Mouse (Mus musculus) testis, postnatal 10 days (tissue): ENCODE measurements at regions not wholly inside any gene's neighbourhood (a gene's known extent, or its start where the extent isn't known, plus 50 kb on each side); places are given as distances from the start of the nearest gene placed in this dataset.
A peak's percentile ranks its signal among the peaks of the same experiment; 100 is the strongest.
"Not testable (repeated sequence)": the region's sequence is repeated elsewhere in the genome, so short reads cannot be mapped to it uniquely, and the experiment has no call there.

Experiments
- DNase-seq: peaks from one replicate; pipeline ENCODE4 v3.0.0; 2021; ENCODE audit warnings: low spot score

DNA sequence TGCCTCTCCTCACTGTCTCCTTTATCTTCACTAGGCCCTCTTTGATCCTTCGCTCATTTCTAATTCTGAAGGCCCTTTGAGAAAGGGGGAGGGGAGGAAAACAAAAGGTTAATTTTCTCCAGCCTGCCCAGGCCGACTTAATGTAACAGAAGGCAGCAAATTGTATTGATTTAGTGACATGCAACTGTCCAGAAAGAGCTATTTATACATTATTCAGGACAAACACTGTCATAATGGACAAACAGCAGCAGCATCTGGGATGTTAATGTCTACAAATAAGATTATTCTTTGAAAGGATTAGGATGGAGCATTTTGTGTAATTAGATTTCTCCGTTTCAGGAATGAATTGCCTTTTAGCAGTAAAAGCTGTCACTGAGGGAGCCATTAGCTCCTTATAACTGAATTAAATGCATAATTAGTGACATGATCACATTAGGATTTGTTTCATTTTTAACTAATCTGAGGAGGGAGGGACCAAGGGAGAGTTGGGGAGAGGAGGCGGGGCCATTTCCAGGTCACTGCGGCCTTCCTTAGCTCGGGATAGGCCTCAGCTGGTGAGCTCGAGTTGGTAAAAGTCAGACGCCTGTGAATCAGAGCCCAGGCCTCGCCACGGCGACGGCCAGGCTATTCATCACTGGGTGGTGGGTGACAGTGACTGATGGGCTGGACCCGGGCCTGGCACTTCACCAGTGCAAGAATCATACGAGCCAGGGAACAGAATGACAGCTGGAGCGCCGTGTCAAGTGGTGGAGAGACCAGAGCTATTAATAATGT lies 167.7 kb downstream of the Nkx6-1 start:
- no peak for DNase-seq

DNA sequence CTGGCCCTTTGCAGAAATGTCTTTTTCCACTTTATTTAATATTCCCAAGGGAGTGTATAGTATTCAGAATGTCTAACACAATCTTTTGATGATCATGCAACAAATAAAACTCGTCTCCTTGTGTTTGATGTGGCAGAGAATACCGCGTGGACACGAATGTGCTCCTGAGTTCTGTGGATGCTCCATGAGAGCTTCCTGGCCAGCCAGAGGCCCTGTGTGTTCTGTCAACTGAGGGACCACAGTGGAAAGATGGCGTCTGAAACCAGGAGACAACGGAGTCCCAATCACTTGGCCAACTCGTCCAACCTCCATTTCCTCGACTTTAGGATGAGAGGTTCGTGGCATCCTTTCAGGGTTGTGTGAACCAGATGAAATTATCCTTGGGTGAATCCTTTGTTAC lies 168.6 kb downstream of the Nkx6-1 start:
- no peak for DNase-seq

- no peak for DNase-seq
Observed at GRCm38 (mm10) chr5:101445792-101446191, 219.0 kb downstream of the Nkx6-1 start.

GRCm38 (mm10) chr5:101441782-101442181 lies 223.0 kb downstream of the Nkx6-1 start:
- DNase-seq: peak; percentile 55

DNA sequence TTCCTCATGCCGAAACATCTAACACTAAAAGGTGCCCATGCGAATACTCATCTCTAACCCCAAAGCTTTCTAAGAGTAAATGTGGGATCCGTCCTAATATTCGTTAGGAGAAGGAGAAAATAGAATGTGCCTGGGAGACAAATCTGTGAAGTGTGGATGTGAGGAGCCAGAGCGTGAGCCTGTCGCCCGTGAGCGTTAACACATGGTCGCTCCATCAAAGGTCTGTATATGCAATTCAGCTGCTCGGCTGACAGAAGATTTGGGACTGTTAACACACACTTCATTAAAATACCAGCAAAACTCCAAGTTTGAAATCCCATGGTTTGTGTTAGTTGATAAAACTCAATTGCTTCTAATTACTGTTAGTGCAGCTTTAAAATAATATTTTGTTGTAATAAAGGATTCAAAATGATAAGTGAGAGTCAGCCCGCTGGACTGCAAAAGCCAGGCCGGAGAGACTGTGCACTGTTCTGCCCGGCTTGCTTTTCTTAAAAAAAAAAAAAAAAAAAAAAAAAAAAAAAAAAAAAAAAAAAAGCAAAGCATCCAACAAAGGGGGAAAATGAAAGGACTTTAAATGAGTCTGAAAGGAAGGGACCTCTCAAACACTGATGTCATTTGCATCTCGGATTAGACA lies 227.0 kb downstream of the Nkx6-1 start:
- no peak for DNase-seq

DNA sequence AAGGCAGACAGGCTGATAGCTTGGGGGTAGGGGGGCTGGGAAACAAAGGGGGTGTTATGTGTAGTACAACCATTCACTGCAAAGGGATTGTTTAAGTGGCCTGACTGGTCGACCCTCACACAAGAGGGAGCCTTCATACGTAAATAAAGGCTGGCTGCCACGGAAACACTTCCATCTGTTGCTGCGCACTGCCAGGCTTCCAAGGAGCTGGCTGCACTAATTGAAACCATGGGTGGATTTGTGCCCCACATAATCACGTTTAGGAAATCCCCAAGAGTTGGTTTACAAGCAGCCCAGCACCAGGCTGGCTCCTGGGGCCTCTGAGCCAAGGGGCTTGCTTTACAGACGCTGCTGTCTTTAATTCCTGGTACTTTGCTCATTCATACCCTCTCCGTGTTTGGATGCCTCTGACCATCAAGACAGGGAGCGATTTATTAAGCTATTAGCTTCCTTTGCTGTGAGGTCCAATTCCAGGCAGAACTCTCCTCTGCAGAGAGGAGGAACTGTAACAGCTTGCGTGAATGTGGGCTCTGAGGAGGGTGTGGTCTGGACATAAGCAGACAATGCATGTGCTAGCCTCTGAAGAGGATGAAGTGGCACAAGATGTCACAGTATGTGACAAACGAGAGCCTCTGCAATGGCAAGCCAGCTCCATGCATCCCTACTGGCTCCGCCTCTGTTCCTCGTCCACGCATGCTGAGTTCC lies 238.6 kb downstream of the Nkx6-1 start:
- no peak for DNase-seq

GRCm38 (mm10) chr5:101384316-101384715 lies 280.5 kb downstream of the Nkx6-1 start:
- no peak for DNase-seq

- no peak for DNase-seq
Observed at GRCm38 (mm10) chr5:101381361-101381760, 283.4 kb downstream of the Nkx6-1 start.

GRCm38 (mm10) chr5:101376657-101377056 lies 288.1 kb downstream of the Nkx6-1 start:
- no peak for DNase-seq

GRCm38 (mm10) chr5:101374129-101374528 lies 290.7 kb downstream of the Nkx6-1 start:
- no peak for DNase-seq

DNA sequence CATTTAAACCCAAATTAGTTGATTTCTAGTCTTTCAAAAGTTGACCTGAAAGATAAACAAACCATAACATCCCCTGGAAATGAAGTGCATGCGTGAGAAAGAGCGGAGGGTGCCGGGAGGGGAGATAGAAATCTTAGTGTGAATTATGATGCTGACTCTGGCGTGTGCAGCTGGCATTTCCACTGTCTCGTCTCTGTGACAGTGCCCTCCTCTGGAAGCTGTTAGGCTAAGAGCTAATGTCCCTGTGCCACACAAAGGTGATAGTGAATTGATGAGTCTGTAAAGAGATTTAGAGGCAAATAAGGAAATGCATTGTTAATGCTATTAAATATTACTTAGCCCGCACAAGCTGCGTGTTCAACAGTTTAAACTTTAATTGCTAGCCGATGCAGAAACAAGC lies 292.6 kb downstream of the Nkx6-1 start:
- no peak for DNase-seq

GRCm38 (mm10) chr5:101365364-101365763 lies 299.4 kb downstream of the Nkx6-1 start:
- DNase-seq: peak; percentile 71

DNA sequence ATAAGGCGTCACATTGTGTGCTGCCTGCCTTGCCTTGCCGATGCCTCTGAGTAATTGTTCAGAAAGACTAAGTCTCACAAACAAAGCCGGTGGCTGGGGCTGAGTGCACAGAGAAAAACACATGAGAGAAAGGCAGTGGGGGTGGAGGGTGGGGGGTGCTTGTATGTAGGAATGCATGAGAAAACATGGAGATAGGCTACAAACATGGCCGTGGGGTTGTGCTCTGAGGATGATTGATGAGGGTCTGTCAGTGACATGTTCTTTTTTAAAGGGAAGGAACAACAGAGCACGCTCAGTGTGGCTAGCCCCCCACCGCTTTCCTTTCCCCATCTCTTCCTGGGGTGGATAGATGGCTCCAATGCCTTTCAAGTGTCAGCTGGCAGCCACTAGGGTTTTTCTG lies 304.8 kb downstream of the Nkx6-1 start:
- DNase-seq: no peak

- no peak for DNase-seq
Observed at GRCm38 (mm10) chr5:101345406-101345805, 319.4 kb downstream of the Nkx6-1 start.

- not testable (repeated sequence) for DNase-seq
Observed at GRCm38 (mm10) chr5:101336361-101336760, 328.4 kb downstream of the Nkx6-1 start.

- DNase-seq: no peak
Observed at GRCm38 (mm10) chr5:101331825-101332224, 333.0 kb downstream of the Nkx6-1 start.

DNA sequence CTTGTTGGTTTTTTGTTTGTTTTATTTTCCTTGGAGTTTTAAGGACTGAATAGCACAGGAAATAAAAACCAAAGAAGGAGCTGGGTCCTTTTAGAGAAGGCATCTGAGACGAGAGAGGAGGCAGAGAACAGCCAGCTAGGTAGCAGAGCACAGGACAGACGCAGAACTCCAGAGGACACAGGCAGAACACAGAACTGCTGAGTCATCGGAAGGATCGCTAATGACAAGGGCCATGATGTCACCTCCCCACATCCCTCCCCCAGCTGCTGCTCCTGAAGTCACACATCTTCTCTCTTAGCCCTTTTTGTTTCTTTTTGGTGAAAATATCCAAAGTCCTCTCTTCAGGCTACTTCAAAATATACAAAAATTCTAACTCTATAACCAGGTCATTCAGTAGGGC lies 338.7 kb downstream of the Nkx6-1 start:
- no peak for DNase-seq

GRCm38 (mm10) chr5:101323041-101323950 lies 341.5 kb downstream of the Nkx6-1 start:
- DNase-seq: no peak

- DNase-seq: no peak
Observed at GRCm38 (mm10) chr5:101299986-101300385, 364.8 kb downstream of the Nkx6-1 start.

- no peak for DNase-seq
Observed at GRCm38 (mm10) chr5:101298411-101298810, 366.4 kb downstream of the Nkx6-1 start.

DNA sequence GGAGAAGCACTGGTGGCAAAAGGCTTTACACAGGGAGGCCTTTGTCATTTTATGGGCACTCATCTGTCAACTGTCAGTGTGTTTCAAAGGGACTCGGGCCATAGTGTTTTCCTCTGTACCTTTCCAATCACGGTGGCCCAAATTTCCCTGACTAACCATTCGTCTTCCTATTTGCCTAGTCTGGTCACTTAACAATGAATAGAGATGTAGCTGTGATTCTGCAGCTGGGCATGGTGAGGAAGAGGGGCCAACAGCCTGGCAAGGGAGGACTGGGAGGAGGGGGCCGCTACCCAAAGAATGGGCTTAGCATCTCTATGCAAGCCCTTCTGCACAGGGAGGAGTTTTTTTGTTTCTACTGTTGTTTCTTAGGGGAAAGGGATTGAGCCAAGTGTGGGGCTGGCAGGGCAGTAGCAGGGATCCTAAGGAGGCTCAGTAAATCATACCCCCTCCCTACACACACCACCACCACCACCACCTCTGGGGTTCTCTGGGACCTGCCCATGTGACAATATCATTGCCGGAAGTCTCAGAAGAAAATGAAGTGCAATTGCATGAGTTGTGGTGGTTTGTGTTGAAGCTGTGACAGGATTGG lies 367.2 kb downstream of the Nkx6-1 start:
- DNase-seq: no peak

DNA sequence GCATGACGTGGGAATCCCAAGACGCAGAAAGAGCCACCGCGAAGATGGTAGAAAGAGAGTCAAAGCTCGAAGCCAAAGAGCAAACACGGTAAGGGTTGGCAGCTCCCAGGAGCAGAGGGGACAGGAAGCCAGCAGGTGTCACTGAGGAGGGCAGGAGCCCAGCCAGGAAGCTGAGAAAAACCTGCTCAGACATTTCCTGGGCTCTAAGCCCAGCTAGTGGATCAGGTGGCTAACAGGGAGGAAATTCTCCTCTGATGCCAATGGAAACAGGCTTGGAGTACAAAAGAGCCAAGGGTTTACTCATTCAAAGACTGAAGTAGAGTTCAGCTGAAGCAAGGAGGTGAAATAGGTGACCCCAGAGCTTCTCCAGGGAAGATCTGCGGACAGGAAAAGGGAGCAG lies 368.9 kb downstream of the Nkx6-1 start:
- DNase-seq: no peak
